Comparison of ENCODE assay signal across 15 mouse cellular contexts in genomic region chr10:109764412-109765101, GRCm38 (mm10).
A peak's percentile ranks its signal among the peaks of the same experiment; 100 is the strongest.
DNase-seq lines count a peak whose midpoint lies in the region; ATAC-seq lines count a peak whose summit lies in the region.
"Had no signal": no experiment of that assay in that cellular context is flagged by ENCODE, and none has a peak within 500 bp of the region (broad histone marks: within the 10 kb centered on the region; RNA-seq: fewer than 3 reads in every experiment).

No protein-coding gene starts in this region.

- 84% methylated on average over 18 of the region's 18 CpGs for WGBS in hindbrain, embryonic 14.5 days
- 83% methylated on average over 18 of the region's 18 CpGs for WGBS in hindbrain, embryonic 11.5 days
- 58% methylated on average over 18 of the region's 18 CpGs for WGBS in lung, embryonic 15.5 days
- WGBS in neural tube, embryonic 15.5 days, result 86% methylated on average over 18 of the region's 18 CpGs

- no peaks in the 10 kb centered on the region for H3K27me3 ChIP-seq in hindbrain, embryonic 14.5 days (ENCODE audit: control insufficient read depth, insufficient read depth, low read length)
- H3K27me3 ChIP-seq in hindbrain, embryonic 11.5 days (ENCODE audit: control insufficient read depth, insufficient read depth, low read length), result no peaks in the 10 kb centered on the region
- H3K27me3 ChIP-seq in lung, embryonic 15.5 days, result no peaks in the 10 kb centered on the region
- no peaks in the 10 kb centered on the region for H3K27me3 ChIP-seq in neural tube, embryonic 15.5 days (replicated peaks)
- H3K27me3 ChIP-seq: CH12.LX had no signal

- peak; percentile 15; the same call in 1 of the 2 replicates for ATAC-seq in cerebellum, adult (ENCODE audit: insufficient number of reproducible peaks, low FRiP score, low TSS enrichment)
- ATAC-seq in hindbrain, embryonic 14.5 days (ENCODE audit: low FRiP score), result 0 out of 2 replicates have a peak, but pooled peaks have one; percentile 24
- no peak for ATAC-seq in hindbrain, embryonic 11.5 days (ENCODE audit: low FRiP score)
- ATAC-seq in lung, embryonic 15.5 days (ENCODE audit: borderline replicate concordance, extremely low read depth, low FRiP score, low TSS enrichment), result peak; percentile 55; the same call in 1 of the 2 replicates
- peak; percentile 28 for ATAC-seq in neural tube, embryonic 15.5 days (ENCODE audit: low FRiP score)
- ATAC-seq: activated CD4-positive, CD25-positive, alpha-beta regulatory T cell, adult 4 months; hindbrain, postnatal 0 days had no signal

- no peak overlapping the region for H3K4me3 ChIP-seq in hindbrain, embryonic 14.5 days (replicated peaks; ENCODE audit: low read length)
- H3K4me3 ChIP-seq in hindbrain, embryonic 11.5 days (ENCODE audit: low read depth, low read length), result no peak overlapping the region
- H3K4me3 ChIP-seq in lung, embryonic 15.5 days, result no peak overlapping the region
- no peak overlapping the region for H3K4me3 ChIP-seq in neural tube, embryonic 15.5 days (replicated peaks)

- DNase-seq in cerebellum, adult 9-11 months, result no peak
- no peak for DNase-seq in hindbrain, embryonic 14.5 days (ENCODE audit: low spot score)
- DNase-seq in hindbrain, embryonic 11.5 days (ENCODE audit: low spot score), result no peak
- DNase-seq in lung, postnatal 14 days, result no peak
- no peak for DNase-seq in spleen, adult 12 weeks (ENCODE audit: low spot score)
- DNase-seq: cerebellum, adult 18-20 months; heart, adult 11 months; lung, postnatal 36 days had no signal

- H3K36me3 ChIP-seq in hindbrain, embryonic 14.5 days (replicated peaks; ENCODE audit: control insufficient read depth, insufficient read depth), result peaks cover 11% of the 10 kb centered on the region; the same call in 1 of the 2 replicates
- no peaks in the 10 kb centered on the region for H3K36me3 ChIP-seq in hindbrain, embryonic 11.5 days (ENCODE audit: control insufficient read depth, insufficient read depth, low read length)
- H3K36me3 ChIP-seq in lung, embryonic 15.5 days, result no peaks in the 10 kb centered on the region
- H3K36me3 ChIP-seq in neural tube, embryonic 15.5 days, result peaks cover 6% of the 10 kb centered on the region; the same call in 1 of the 2 replicates

- H3K9me3 ChIP-seq in hindbrain, embryonic 14.5 days (ENCODE audit: control insufficient read depth, low read length), result no peaks in the 10 kb centered on the region
- no peaks in the 10 kb centered on the region for H3K9me3 ChIP-seq in hindbrain, embryonic 11.5 days (ENCODE audit: control insufficient read depth, low read length)
- no peaks in the 10 kb centered on the region for H3K9me3 ChIP-seq in lung, embryonic 15.5 days
- no peaks in the 10 kb centered on the region for H3K9me3 ChIP-seq in neural tube, embryonic 15.5 days (replicated peaks)

- H3K27ac ChIP-seq in hindbrain, embryonic 14.5 days, result no peak overlapping the region
- no peak overlapping the region for H3K27ac ChIP-seq in hindbrain, embryonic 11.5 days (ENCODE audit: low read depth, low read length)
- no peak overlapping the region for H3K27ac ChIP-seq in lung, embryonic 15.5 days
- H3K27ac ChIP-seq in neural tube, embryonic 15.5 days (replicated peaks), result no peak overlapping the region
- H3K27ac ChIP-seq: hindbrain, postnatal 0 days had no signal

- no peaks in the 10 kb centered on the region for H3K4me1 ChIP-seq in hindbrain, embryonic 14.5 days (replicated peaks; ENCODE audit: control insufficient read depth, insufficient read depth, low read length)
- no peaks in the 10 kb centered on the region for H3K4me1 ChIP-seq in hindbrain, embryonic 11.5 days (replicated peaks; ENCODE audit: control insufficient read depth, insufficient read depth, low read length)
- H3K4me1 ChIP-seq in lung, embryonic 15.5 days, result no peaks in the 10 kb centered on the region
- no peaks in the 10 kb centered on the region for H3K4me1 ChIP-seq in neural tube, embryonic 15.5 days

- no peak overlapping the region for H3K4me2 ChIP-seq in hindbrain, embryonic 14.5 days (replicated peaks)
- H3K4me2 ChIP-seq in hindbrain, embryonic 11.5 days (replicated peaks; ENCODE audit: low read depth, low read length), result no peak overlapping the region
- peak overlapping the region; percentile 8; the same call in 1 of the 2 replicates for H3K4me2 ChIP-seq in lung, embryonic 15.5 days
- no peak overlapping the region for H3K4me2 ChIP-seq in neural tube, embryonic 15.5 days
- H3K4me2 ChIP-seq: liver, embryonic 11.5 days had no signal

- H3K9ac ChIP-seq in hindbrain, embryonic 14.5 days, result no peak overlapping the region
- no peak overlapping the region for H3K9ac ChIP-seq in hindbrain, embryonic 11.5 days (ENCODE audit: low read depth, low read length)
- H3K9ac ChIP-seq in lung, embryonic 15.5 days, result no peak overlapping the region
- no peak overlapping the region for H3K9ac ChIP-seq in neural tube, embryonic 15.5 days (replicated peaks)
